Mouse (Mus musculus): ENCODE measurements around the gene Zfp36. TPM values are rescaled to one million over a fixed set of nuclear protein-coding genes. Genes with fewer than 3 reads are reported as not detected.

Zfp36 gene
- polyA plus RNA-seq (2012): 540 and 1,040 TPM in 2 replicates

GRCm38 (mm10) chr7:28380237-28381016 lies at the start of gene Zfp36:
Gene Zfp36, minus strand, starts transcription at chr7:28380253.

GRCm38 (mm10) chr7:28392429-28393271 lies 12.6 kb upstream of the Zfp36 start, which contains the start of the genes Med29 and Paf1:
Gene Med29, minus strand, starts transcription at chr7:28392708.
Gene Paf1, plus strand, starts transcription at chr7:28392951.

GRCm38 (mm10) chr7:28372251-28373108 lies 7.6 kb downstream of the Zfp36 start, which contains the start of gene Plekhg2:
Gene Plekhg2, minus strand, starts transcription at chr7:28372599.

GRCm38 (mm10) chr7:28350155-28350883 lies 29.7 kb downstream of the Zfp36 start, which contains the start of gene Rps16:
Gene Rps16, plus strand, starts transcription at chr7:28350652.

GRCm38 (mm10) chr7:28338108-28338998 lies 41.7 kb downstream of the Zfp36 start, which contains the start of gene Supt5:
Gene Supt5, minus strand, starts transcription at chr7:28338746.

Other genes with a start within 250 kb of the Zfp36 start
- 516 and 763 TPM in 2 replicates for gene Fbl, start 210.5 kb downstream of the Zfp36 start, polyA plus RNA-seq (2012)
- 57.5 and 63.7 TPM in 2 replicates for gene Dyrk1b, start 200.8 kb downstream of the Zfp36 start, polyA plus RNA-seq (2012)
- gene Eid2, start 112.4 kb downstream of the Zfp36 start, polyA plus RNA-seq (2012): 6.3 and 9.5 TPM in 2 replicates
- gene Eid2b, start 102.5 kb downstream of the Zfp36 start, polyA plus RNA-seq (2012): 9.4 and 10.6 TPM in 2 replicates
- gene Selenov, start 89.1 kb downstream of the Zfp36 start, polyA plus RNA-seq (2012): 0.05 TPM in 1 of 2 replicates, not detected in the other
- 0.34 TPM in 1 of 2 replicates, not detected in the other for gene Dll3, start 78.0 kb downstream of the Zfp36 start, polyA plus RNA-seq (2012)
- gene Timm50, start 68.2 kb downstream of the Zfp36 start, polyA plus RNA-seq (2012): 165 and 203 TPM in 2 replicates
- 128 and 162 TPM in 2 replicates for gene Supt5, start 41.5 kb downstream of the Zfp36 start, polyA plus RNA-seq (2012)
- 2,959 and 3,332 TPM in 2 replicates for gene Rps16, start 29.6 kb downstream of the Zfp36 start, polyA plus RNA-seq (2012)
- 17.3 and 19.4 TPM in 2 replicates for gene Plekhg2, start 7.7 kb downstream of the Zfp36 start, polyA plus RNA-seq (2012)
- gene Med29, start 12.5 kb upstream of the Zfp36 start, polyA plus RNA-seq (2012): 13.3 and 17.5 TPM in 2 replicates
- 125 and 193 TPM in 2 replicates for gene Paf1, start 12.7 kb upstream of the Zfp36 start, polyA plus RNA-seq (2012)
- gene Gmfg, start 57.2 kb upstream of the Zfp36 start, polyA plus RNA-seq (2012): 34.0 and 38.0 TPM in 2 replicates
- 12.6 and 15.9 TPM in 2 replicates for gene Lrfn1, start 71.7 kb upstream of the Zfp36 start, polyA plus RNA-seq (2012)
- gene Ifnl2, start 130.2 kb upstream of the Zfp36 start, polyA plus RNA-seq (2012): not detected in 2 replicates
- not detected in 2 replicates for gene Ifnl3, start 142.6 kb upstream of the Zfp36 start, polyA plus RNA-seq (2012)
- not detected in 2 replicates for gene Sycn, start 160.6 kb upstream of the Zfp36 start, polyA plus RNA-seq (2012)
- gene Nccrp1, start 167.0 kb upstream of the Zfp36 start, polyA plus RNA-seq (2012): 5.8 and 5.9 TPM in 2 replicates
- 92.1 and 106 TPM in 2 replicates for gene Samd4b, start 217.9 kb upstream of the Zfp36 start, polyA plus RNA-seq (2012)
- 41.7 and 46.1 TPM in 2 replicates for gene Pak4, start 217.9 kb upstream of the Zfp36 start, polyA plus RNA-seq (2012)

Data from megakaryocyte-erythroid progenitor cell, adult 5 weeks (primary cell).